Mouse (Mus musculus) lung, postnatal 0 days (tissue): ENCODE results near the gene Hectd2.

Experiments used
- CTCF ChIP-seq: IDR thresholded peaks from 2 replicates; pipeline ENCODE4 v1.5.1; 2016; ENCODE audit warnings: antibody characterized with exemption, mild to moderate bottlenecking
- EP300 ChIP-seq: IDR thresholded peaks from 2 replicates; pipeline ENCODE4 v1.6.1; 2016; ENCODE audit warnings: antibody characterized with exemption, mild to moderate bottlenecking, control low read depth

DNA sequence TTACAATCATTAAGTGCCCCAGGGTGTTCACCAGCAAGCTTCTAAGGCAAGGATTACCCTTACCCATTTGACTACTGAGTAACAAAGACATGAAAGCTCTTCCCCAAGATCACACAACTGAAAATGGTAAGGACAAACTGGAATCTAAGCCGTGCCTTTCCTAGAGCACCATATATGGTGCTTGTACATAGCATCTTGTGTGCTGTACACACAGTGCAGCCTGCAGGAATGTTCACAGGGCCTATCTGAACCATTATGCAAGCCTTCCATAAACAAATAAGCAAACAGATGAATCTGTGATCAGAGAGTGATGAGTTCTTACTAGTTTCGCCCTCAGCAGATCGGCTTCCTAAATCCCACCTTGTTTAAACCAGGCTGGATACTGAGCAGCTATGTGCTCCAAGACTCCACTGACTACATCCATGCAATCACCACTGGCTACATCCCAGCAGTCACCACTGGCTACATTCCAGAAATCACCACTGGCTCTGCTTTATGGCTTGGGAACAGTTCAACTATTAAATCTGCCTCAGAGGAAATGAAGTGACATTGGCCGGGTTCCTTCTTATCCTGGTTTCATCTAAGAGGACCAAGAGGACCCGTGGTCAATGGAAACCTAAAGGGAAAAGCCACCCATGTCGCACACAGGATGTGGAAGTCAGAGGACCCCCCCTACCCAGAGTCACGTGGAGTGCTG, 91.8 kb downstream of the Hectd2 start:
- no peak for TF ChIP-seq CTCF
- peak; percentile 17; the same call in 1 of the 2 replicates for TF ChIP-seq EP300
